ENCODE assay signal across 8 mouse cellular contexts in the genomic region with DNA sequence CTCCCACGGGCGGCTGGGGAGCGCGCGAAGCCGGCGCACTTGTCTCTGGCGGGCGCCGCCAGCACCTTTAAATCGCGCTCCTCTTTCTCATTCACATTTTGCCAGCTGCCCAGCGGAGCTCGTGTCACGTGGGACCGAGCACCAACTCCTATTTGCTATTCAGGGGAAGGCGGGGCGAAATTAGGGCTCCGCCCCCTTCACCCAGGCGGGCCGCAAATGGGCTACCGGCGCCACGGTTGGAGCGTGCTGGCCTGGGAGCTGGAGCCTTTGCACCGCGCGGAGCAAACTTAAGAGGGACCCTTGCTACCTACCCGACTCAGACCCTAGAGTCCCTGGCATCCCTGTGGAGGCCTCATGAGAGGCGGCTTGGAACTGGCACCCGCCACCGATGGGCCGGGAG. TPM values are rescaled to one million over a fixed set of nuclear protein-coding genes. Genes with fewer than 3 reads are reported as not detected.
A peak's percentile ranks its signal among the peaks of the same experiment; 100 is the strongest.
DNase-seq lines count a peak whose midpoint lies in the region; ATAC-seq and TF ChIP-seq lines count a peak whose summit lies in the region.

Gene Gbx2, minus strand, starts transcription at position 60 of the 400 bp plus-strand sequence.

- no peak for TF ChIP-seq POLR2A in olfactory bulb, adult 2 months (IDR thresholded peaks at IDR 0.05; ENCODE audit: insufficient read depth, low read depth, low read length)

- peak within 1 kb of the TSS; percentile 84 for H3K4me2 ChIP-seq in intestine, embryonic 16.5 days (ENCODE audit: low read depth, low read length)
- peak within 1 kb of the TSS; percentile 66 for H3K4me2 ChIP-seq in liver, postnatal 0 days (ENCODE audit: low read depth, low read length)

- H3K9me3 ChIP-seq in forebrain, embryonic 10.5 days: no peaks in the 10 kb centered on the region
- no peaks in the 10 kb centered on the region for H3K9me3 ChIP-seq in intestine, embryonic 16.5 days (ENCODE audit: control insufficient read depth, low read length)
- no peaks in the 10 kb centered on the region for H3K9me3 ChIP-seq in liver, postnatal 0 days (ENCODE audit: low read length)

- H3K27me3 ChIP-seq in forebrain, embryonic 10.5 days (ENCODE audit: poor library complexity, severe bottlenecking): peaks cover 100% of the 10 kb centered on the region
- H3K27me3 ChIP-seq in intestine, embryonic 16.5 days (replicated peaks; ENCODE audit: control insufficient read depth, insufficient read depth, low read length): peaks cover 87% of the 10 kb centered on the region
- H3K27me3 ChIP-seq in liver, postnatal 0 days (ENCODE audit: insufficient read depth, low read length): peaks cover 98% of the 10 kb centered on the region

- peak within 1 kb of the TSS; percentile 59 for H3K4me3 ChIP-seq in forebrain, embryonic 10.5 days
- H3K4me3 ChIP-seq in intestine, embryonic 16.5 days (ENCODE audit: low read length): peak within 1 kb of the TSS; percentile 53
- peak within 1 kb of the TSS; percentile 39 for H3K4me3 ChIP-seq in liver, postnatal 0 days (ENCODE audit: low read depth, low read length)
- peak within 1 kb of the TSS; percentile 0; the same call in 1 of the 2 replicates for H3K4me3 ChIP-seq in olfactory bulb, adult 2 months (ENCODE audit: insufficient read depth, low read depth, low read length)

- 0 out of 2 replicates have a peak within 1 kb of the TSS, but pooled peaks have one; percentile 4 for H3K9ac ChIP-seq in intestine, embryonic 16.5 days (ENCODE audit: low read depth, low read length)
- no peak within 1 kb of the TSS for H3K9ac ChIP-seq in liver, postnatal 0 days (replicated peaks)

- peak; percentile 47 for DNase-seq in ovary, postnatal 36 days (ENCODE audit: low spot score)
- DNase-seq in ovary, postnatal 14 days (ENCODE audit: low spot score): no peak
- DNase-seq in forebrain, embryonic 10.5 days (ENCODE audit: extremely low spot score, low spot score): peak; percentile 90
- DNase-seq in liver, postnatal 0 days: peak; percentile 70
- DNase-seq in thymus, postnatal 25 days: no peak
- DNase-seq in urinary bladder, postnatal 36 days (ENCODE audit: low spot score in 2 of 2): no peak

- H3K36me3 ChIP-seq in forebrain, embryonic 10.5 days (replicated peaks): no peaks in the 10 kb centered on the region
- no peaks in the 10 kb centered on the region for H3K36me3 ChIP-seq in intestine, embryonic 16.5 days (ENCODE audit: control insufficient read depth, insufficient read depth, low read length)
- no peaks in the 10 kb centered on the region for H3K36me3 ChIP-seq in liver, postnatal 0 days (replicated peaks; ENCODE audit: insufficient read depth, low read length)

- no peak for TF ChIP-seq CTCF in liver, postnatal 0 days (IDR thresholded peaks at IDR 0.05; ENCODE audit: low read depth)
- no peak for TF ChIP-seq CTCF in olfactory bulb, adult 2 months (IDR thresholded peaks at IDR 0.05; ENCODE audit: insufficient read depth, low read depth, low read length)

- peak within 1 kb of the TSS; percentile 71 for H3K27ac ChIP-seq in forebrain, embryonic 10.5 days
- H3K27ac ChIP-seq in intestine, embryonic 16.5 days (ENCODE audit: low read length): no peak within 1 kb of the TSS
- H3K27ac ChIP-seq in liver, postnatal 0 days (ENCODE audit: low read depth): no peak within 1 kb of the TSS
- no peak within 1 kb of the TSS for H3K27ac ChIP-seq in olfactory bulb, adult 2 months (ENCODE audit: insufficient read depth, low read depth, low read length)

- under 1% methylated on average over 33 of the region's 33 CpGs for WGBS in forebrain, embryonic 10.5 days
- under 1% methylated on average over 33 of the region's 33 CpGs for WGBS in intestine, embryonic 16.5 days
- WGBS in liver, postnatal 0 days (ENCODE audit: insufficient replicate concordance): 5% methylated on average over 33 of the region's 33 CpGs
- WGBS in olfactory bulb, adult 2 months: 2% methylated on average over 33 of the region's 33 CpGs

- ATAC-seq in intestine, embryonic 16.5 days: peak; percentile 78
- ATAC-seq in liver, postnatal 0 days: peak; percentile 40; the same call in 1 of the 2 replicates

- TF ChIP-seq EP300 in liver, postnatal 0 days (IDR thresholded peaks at IDR 0.05; ENCODE audit: low read depth): no peak

- H3K4me1 ChIP-seq in forebrain, embryonic 10.5 days: peaks cover 94% of the 10 kb centered on the region
- H3K4me1 ChIP-seq in intestine, embryonic 16.5 days (ENCODE audit: control insufficient read depth, insufficient read depth, low read length): peaks cover 38% of the 10 kb centered on the region
- peaks cover 11% of the 10 kb centered on the region for H3K4me1 ChIP-seq in liver, postnatal 0 days (ENCODE audit: insufficient read depth)
- H3K4me1 ChIP-seq in olfactory bulb, adult 2 months (ENCODE audit: control insufficient read depth, insufficient read depth, low read length): peaks cover 13% of the 10 kb centered on the region

RNA-seq across cellular contexts. Expression of gene Gbx2, which starts in this region (rescaled TPM):
- 1.2 and 1.5 TPM in 2 replicates for polyA plus RNA-seq in forebrain, embryonic 10.5 days (2016; fragmentation: Nextera tagmentation; extraction: Ambion mirVana)
- 0.07 and 0.09 TPM in 2 replicates for polyA plus RNA-seq in intestine, embryonic 16.5 days (2015; fragmentation: Nextera tagmentation; extraction: Ambion mirVana)
- 0.52 and 0.57 TPM in 2 replicates for polyA plus RNA-seq in liver, postnatal 0 days (2015; fragmentation: Nextera tagmentation; extraction: Ambion mirVana)
- polyA plus RNA-seq in olfactory bulb, adult 2 months (2012; ENCODE audit: insufficient read depth, insufficient read length, low replicate concordance, missing spikeins): not detected in 2 replicates

Comparison
In these comparisons a context has a peak if more than half of its experiments do, and no peak if none do; other contexts are left out.
1. DNase-seq: peak in ovary, postnatal 36 days (single experiment) and forebrain, embryonic 10.5 days (single experiment); none in ovary, postnatal 14 days (single experiment), thymus, postnatal 25 days (single experiment) and urinary bladder, postnatal 36 days (0 of 2).
2. Peak in ATAC-seq, H3K4me3 ChIP-seq, H3K9ac ChIP-seq and H3K4me2 ChIP-seq in intestine, embryonic 16.5 days; RNA of the gene not detected or under 1 TPM.
3. Peak in DNase-seq, ATAC-seq, H3K4me3 ChIP-seq and H3K4me2 ChIP-seq in liver, postnatal 0 days; RNA of the gene not detected or under 1 TPM.
4. H3K4me3 ChIP-seq: peak in every context shown above with its lines; median percentile 59 in forebrain, embryonic 10.5 days; 53 in intestine, embryonic 16.5 days; 39 in liver, postnatal 0 days; 0 in olfactory bulb, adult 2 months.